Mouse (Mus musculus) ES-Bruce4 (cell line): Measurements from ENCODE around the gene Fbn1. TPM values are rescaled to one million over a fixed set of nuclear protein-coding genes. Genes with fewer than 3 reads are reported as not detected.

Experiments used
- H3K27ac ChIP-seq: 2 replicates; pipeline ENCODE4 v1.5.1; 2012; ENCODE audit warnings: low read length, inconsistent platforms; ENCODE audit not compliant: insufficient read depth
- H3K27me3 ChIP-seq: 2 replicates; pipeline ENCODE4 v1.6.1; 2012; ENCODE audit warnings: mild to moderate bottlenecking, low read length, inconsistent platforms; ENCODE audit not compliant: control insufficient read depth, poor library complexity, insufficient read depth, severe bottlenecking
- H3K36me3 ChIP-seq: 2 replicates; pipeline ENCODE4 v1.6.1; 2012; ENCODE audit warnings: inconsistent platforms, mild to moderate bottlenecking, low read length, moderate library complexity; ENCODE audit not compliant: control insufficient read depth, poor library complexity, insufficient read depth, severe bottlenecking
- H3K4me1 ChIP-seq: one replicate; pipeline ENCODE4 v1.8.1; 2011; ENCODE audit warnings: low read length; ENCODE audit not compliant: control insufficient read depth, insufficient read depth
- H3K4me3 ChIP-seq: 2 replicates; pipeline ENCODE4 v1.5.1; 2011; ENCODE audit warnings: low read depth, mild to moderate bottlenecking, low read length
- H3K9ac ChIP-seq: 2 replicates; pipeline ENCODE4 v1.6.1; 2012; ENCODE audit warnings: low read depth, mild to moderate bottlenecking, inconsistent platforms; ENCODE audit not compliant: poor library complexity, severe bottlenecking
- H3K9me3 ChIP-seq: replicated peaks from 2 replicates; pipeline ENCODE4 v1.6.1; 2012; ENCODE audit warnings: mild to moderate bottlenecking, low read length, inconsistent platforms; ENCODE audit not compliant: control insufficient read depth, poor library complexity, insufficient read depth, severe bottlenecking
- CTCF ChIP-seq: IDR thresholded peaks from one replicate; pipeline ENCODE4 v1.8.1; 2011; ENCODE audit warnings: low read depth, low read length
- EP300 ChIP-seq: IDR thresholded peaks from 2 replicates; pipeline ENCODE4 v1.6.1; 2011; ENCODE audit warnings: low read depth, low read length; ENCODE audit not compliant: insufficient read depth
- POLR2A ChIP-seq: IDR thresholded peaks from one replicate; pipeline ENCODE4 v1.8.1; 2011; ENCODE audit warnings: low read length; ENCODE audit not compliant: insufficient read depth
- polyA plus RNA-seq: library from polyadenylated mRNA; stranded (reverse); fragments of >200 nt; gene quantifications from 2 replicates; pipeline ENCODE4 v1.2.4, GENCODE M21; 2011; ENCODE audit warnings: low read depth; ENCODE audit not compliant: missing spikeins, insufficient read depth, insufficient read length

Gene Fbn1
- polyA plus RNA-seq, 1 experiment = 2.4 TPM

DNA sequence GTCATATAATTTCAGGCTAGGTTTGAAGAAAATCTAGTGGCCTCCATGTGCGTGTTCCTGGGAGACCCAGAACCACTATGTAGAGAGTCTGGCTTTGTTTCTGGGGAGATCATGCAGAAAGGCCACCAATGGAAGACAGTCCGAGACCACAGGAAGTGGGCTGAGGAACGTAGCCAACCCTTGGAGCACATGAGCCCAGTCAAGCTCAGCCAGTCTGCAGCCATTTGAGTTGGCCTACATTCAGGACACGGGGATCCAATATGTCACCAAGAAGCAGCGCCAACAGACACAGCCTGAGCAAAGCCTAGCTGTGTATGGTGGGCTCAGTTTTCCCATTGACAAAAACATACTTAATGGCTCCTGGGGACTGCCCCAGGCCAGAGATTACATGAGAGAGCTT is 11.1 kb downstream of the Fbn1 start:
- no peak overlapping the region for H3K4me3 ChIP-seq
- H3K4me1 ChIP-seq = no peaks in the 10 kb centered on the region
- H3K27me3 ChIP-seq = no peaks in the 10 kb centered on the region
- no peak overlapping the region for H3K9ac ChIP-seq
- no peaks in the 10 kb centered on the region for H3K9me3 ChIP-seq
- no peaks in the 10 kb centered on the region for H3K36me3 ChIP-seq
- TF ChIP-seq CTCF (no peak), POLR2A (no peak), EP300 (no peak)
- H3K27ac ChIP-seq = no peak overlapping the region

DNA sequence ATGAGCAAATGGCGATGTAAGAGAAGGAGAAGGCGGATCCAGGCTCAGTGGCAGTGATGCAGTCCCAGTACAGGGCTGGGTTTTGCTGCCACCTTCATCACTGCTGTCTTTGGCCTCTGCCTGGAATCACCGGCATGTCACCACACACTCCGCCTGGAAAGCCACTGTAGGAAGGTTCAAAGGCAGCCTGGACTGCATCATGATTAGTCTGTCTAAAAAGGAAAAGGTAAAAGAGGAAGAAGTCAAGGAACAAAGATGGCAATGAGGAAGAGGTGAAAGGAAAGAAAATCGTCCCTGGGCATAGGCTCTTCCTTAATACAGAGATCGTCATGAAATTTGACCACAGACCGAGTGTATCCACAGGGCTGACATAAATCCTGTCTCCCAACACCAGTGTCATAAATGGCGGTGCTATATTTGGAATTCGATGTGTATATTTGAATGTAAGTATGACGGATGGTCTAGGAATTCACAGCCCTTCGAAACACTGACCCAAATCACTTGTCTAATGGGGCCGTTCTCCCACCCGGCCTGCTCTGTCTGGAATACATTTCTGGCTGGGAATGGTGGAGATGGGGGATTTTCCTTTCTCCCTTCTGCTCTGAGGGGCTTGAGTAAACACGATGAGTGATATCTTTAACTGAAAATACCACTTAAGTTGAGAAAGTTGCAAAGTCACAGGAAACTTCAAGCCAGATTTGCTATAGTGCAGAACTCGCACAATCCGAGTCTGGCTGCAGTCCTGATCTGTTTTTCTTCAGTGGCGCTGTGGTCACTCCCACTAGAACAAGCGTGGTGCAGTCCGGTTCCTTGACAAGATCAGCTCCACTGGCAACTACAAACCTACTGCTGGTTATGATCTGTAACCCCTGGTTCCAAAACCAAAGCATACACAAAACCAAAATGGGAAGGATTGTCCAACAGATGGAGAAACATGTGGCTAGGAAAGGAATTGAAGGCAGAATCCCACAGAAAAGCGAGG is 12.7 kb downstream of the Fbn1 start:
- no peaks in the 10 kb centered on the region for H3K27me3 ChIP-seq
- no peak for TF ChIP-seq CTCF
- no peak for TF ChIP-seq POLR2A
- no peak for TF ChIP-seq EP300
- H3K27ac ChIP-seq = no peak overlapping the region

DNA sequence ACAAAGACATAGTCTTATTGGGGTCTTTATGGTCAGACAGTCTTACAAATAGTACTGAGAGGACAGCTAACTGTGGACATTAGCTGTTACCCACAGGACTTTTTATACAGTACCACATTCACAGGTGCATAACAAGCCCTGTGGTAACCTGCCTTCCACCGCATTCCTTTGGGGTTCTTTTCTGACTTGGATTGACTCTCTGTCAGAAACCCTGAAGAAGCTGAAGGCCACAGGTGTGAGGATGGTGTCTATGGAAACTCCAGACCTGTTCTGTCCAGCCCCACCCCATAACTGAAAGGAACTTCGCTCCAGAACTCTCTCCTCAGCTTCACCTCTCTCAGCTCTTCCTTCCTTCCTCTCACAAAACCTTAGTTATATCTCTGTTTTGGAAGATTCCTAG is 13.5 kb downstream of the Fbn1 start:
- H3K9me3 ChIP-seq = no peaks in the 10 kb centered on the region
- no peak overlapping the region for H3K9ac ChIP-seq
- H3K4me1 ChIP-seq = no peaks in the 10 kb centered on the region
- no peak overlapping the region for H3K27ac ChIP-seq
- H3K36me3 ChIP-seq = no peaks in the 10 kb centered on the region
- no peak overlapping the region for H3K4me3 ChIP-seq
- TF ChIP-seq CTCF (no peak), EP300 (no peak), POLR2A (no peak)
- H3K27me3 ChIP-seq = no peaks in the 10 kb centered on the region

More for the DNA sequence above, 12.7 kb downstream of the Fbn1 start:
- H3K9ac ChIP-seq = no peak overlapping the region
- no peaks in the 10 kb centered on the region for H3K4me1 ChIP-seq
- no peaks in the 10 kb centered on the region for H3K36me3 ChIP-seq
- no peak overlapping the region for H3K4me3 ChIP-seq
- H3K9me3 ChIP-seq = no peaks in the 10 kb centered on the region

DNA sequence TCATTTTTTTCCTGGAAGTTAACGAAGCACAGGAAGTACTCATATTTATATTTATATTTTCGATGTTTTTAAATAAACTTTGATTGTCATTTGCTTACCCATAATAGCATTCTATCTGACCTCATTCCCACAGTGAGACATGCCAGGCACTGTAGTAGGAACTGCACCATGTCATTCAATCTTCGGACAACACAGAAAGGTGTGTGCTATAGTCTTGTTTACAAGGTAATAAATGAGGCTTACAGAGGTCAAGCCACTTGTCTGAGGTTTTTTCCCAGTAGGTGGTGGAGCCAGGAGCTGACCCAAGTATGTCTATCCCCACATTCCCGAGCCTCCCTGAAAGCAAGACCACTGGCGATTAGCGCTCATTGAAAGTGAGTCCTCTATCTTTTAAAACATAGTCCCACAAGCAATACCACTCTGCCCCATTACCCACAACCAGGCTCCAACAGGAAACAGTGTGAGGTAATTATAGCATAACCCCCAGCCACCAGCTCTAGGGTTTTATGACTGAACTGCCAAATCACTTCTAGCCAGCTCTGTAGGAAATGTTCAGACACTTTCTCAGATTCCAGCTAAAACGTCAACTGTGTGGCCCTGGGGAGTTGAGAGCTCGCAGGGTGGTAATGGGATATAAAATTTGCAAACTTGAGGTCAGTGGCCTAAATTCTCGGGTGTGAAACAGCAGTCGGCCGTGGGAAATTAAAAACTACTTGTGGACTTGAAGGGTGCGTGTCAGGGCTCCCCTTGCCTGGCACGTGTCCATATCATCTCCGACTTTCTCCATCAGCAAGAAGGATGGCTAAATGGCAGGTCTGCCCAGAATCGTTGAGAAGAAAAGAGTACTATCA is 15.5 kb downstream of the Fbn1 start:
- Histone ChIP-seq H3K27me3 (no peaks in the 10 kb centered on the region), H3K27ac (no peak overlapping the region), H3K9me3 (no peaks in the 10 kb centered on the region), H3K4me1 (no peaks in the 10 kb centered on the region), H3K9ac (no peak overlapping the region), H3K36me3 (no peaks in the 10 kb centered on the region), H3K4me3 (no peak overlapping the region)
- TF ChIP-seq CTCF (no peak), POLR2A (no peak), EP300 (no peak)

DNA sequence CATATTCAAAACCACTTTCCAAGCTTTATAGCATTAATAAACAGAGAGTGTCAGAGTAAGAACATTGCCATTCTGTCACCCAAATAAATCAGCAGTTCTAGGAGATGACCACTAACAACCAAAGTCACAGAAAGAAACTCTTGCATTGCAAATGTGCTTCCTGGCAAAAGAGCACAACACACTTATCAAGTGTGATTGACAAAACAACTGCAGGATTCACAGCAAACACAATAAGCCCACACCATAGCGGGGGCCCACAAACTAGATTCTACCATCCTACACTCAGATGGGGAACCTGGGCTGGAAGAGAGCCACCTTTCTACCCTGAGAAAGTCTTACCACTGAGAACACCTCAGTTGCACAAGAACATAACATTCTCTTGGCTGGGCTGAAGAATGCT is 17.8 kb downstream of the Fbn1 start:
- no peaks in the 10 kb centered on the region for H3K36me3 ChIP-seq
- H3K27me3 ChIP-seq = no peaks in the 10 kb centered on the region
- H3K4me1 ChIP-seq = no peaks in the 10 kb centered on the region
- H3K4me3 ChIP-seq = no peak overlapping the region
- H3K27ac ChIP-seq = no peak overlapping the region
- H3K9me3 ChIP-seq = no peaks in the 10 kb centered on the region
- no peak overlapping the region for H3K9ac ChIP-seq
- TF ChIP-seq CTCF (no peak), EP300 (no peak), POLR2A (no peak)

DNA sequence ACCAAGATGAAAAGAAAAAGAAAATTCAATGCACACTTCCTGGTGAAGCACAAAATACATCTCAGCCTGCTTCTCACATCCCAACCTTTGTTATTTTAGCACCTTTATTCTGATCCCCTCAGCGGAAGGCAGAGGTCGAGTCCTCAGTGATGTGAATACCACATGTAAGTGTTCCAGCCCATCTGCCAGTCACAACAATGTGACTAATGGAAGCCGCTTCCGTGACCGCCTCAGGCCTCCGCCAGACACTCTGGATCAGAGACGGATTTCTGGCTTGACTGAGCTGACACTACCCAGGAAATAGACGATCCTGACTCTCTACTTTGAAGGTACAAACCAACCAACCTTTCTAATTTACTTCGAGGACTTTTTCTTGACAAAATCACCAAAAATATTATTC is 22.9 kb downstream of the Fbn1 start:
- no peak for TF ChIP-seq POLR2A
- no peak for TF ChIP-seq CTCF
- no peak for TF ChIP-seq EP300
- H3K4me1 ChIP-seq = no peaks in the 10 kb centered on the region
- H3K9ac ChIP-seq = no peak overlapping the region
- H3K4me3 ChIP-seq = no peak overlapping the region
- H3K27ac ChIP-seq = no peak overlapping the region
- no peaks in the 10 kb centered on the region for H3K9me3 ChIP-seq
- no peaks in the 10 kb centered on the region for H3K27me3 ChIP-seq
- no peaks in the 10 kb centered on the region for H3K36me3 ChIP-seq
